Mouse (Mus musculus): ENCODE results near the gene Fam189b.

Fam189b gene

GRCm38 (mm10) chr3:89230561-89230960 is 47.6 kb downstream of the Fam189b start:
- DNase-seq: no peak

- no peak for DNase-seq
Measured at GRCm38 (mm10) chr3:89231345-89231744, 48.4 kb downstream of the Fam189b start.

GRCm38 (mm10) chr3:89231772-89232275 is 48.9 kb downstream of the Fam189b start:
- DNase-seq: no peak

- no peak for DNase-seq
Measured at GRCm38 (mm10) chr3:89232614-89233013, 49.7 kb downstream of the Fam189b start.

GRCm38 (mm10) chr3:89233562-89234110 is 50.7 kb downstream of the Fam189b start:
- DNase-seq: peak; percentile 73 to 82

- no peak for DNase-seq
Measured at GRCm38 (mm10) chr3:89236516-89236915, 53.6 kb downstream of the Fam189b start.

- DNase-seq: peak in 1 of 2 experiments; percentile 41
Measured at GRCm38 (mm10) chr3:89237682-89238081, 54.7 kb downstream of the Fam189b start.

- DNase-seq: peak in 1 of 2 experiments; percentile 31
Measured at GRCm38 (mm10) chr3:89238494-89238893, 55.6 kb downstream of the Fam189b start.
